Mouse (Mus musculus) testis, adult 2 months (tissue): ENCODE measurements around the gene Rufy3. TPM values are rescaled to one million over a fixed set of nuclear protein-coding genes. Genes with fewer than 3 reads are reported as not detected.

Experiments used
- H3K27ac ChIP-seq: fragments of 200-500 bp; 2 replicates; pipeline ENCODE4 v1.5.1; 2012; ENCODE audit warnings: low read depth, low read length; ENCODE audit not compliant: control insufficient read depth, insufficient read depth
- H3K27me3 ChIP-seq: fragments of 200-500 bp; 2 replicates; pipeline ENCODE4 v1.6.1; 2012; ENCODE audit warnings: mild to moderate bottlenecking, low read length, moderate library complexity; ENCODE audit not compliant: control insufficient read depth, insufficient read depth
- H3K36me3 ChIP-seq: fragments of 200-500 bp; 2 replicates; pipeline ENCODE4 v1.6.1; 2012; ENCODE audit warnings: mild to moderate bottlenecking, low read length; ENCODE audit not compliant: control insufficient read depth, insufficient read depth
- H3K4me1 ChIP-seq: fragments of 200-500 bp; 2 replicates; pipeline ENCODE4 v1.6.1; 2012; ENCODE audit warnings: low read length; ENCODE audit not compliant: control insufficient read depth, insufficient read depth
- H3K4me3 ChIP-seq: fragments of 200-500 bp; 2 replicates; pipeline ENCODE4 v1.5.1; 2012; ENCODE audit warnings: low read depth, mild to moderate bottlenecking, low read length, moderate library complexity, mixed read lengths; ENCODE audit not compliant: control insufficient read depth
- CTCF ChIP-seq: fragments of 200-500 bp; IDR thresholded peaks from 2 replicates; pipeline ENCODE4 v1.5.1; 2012; ENCODE audit warnings: low read depth, mild to moderate bottlenecking, inconsistent platforms, low read length, moderate library complexity; ENCODE audit not compliant: control insufficient read depth, insufficient read depth, insufficient replicate concordance
- POLR2A ChIP-seq: fragments of 200-500 bp; IDR thresholded peaks from 2 replicates; pipeline ENCODE4 v1.6.1; 2012; ENCODE audit warnings: low read depth, mild to moderate bottlenecking, inconsistent platforms, low read length, moderate library complexity; ENCODE audit not compliant: control insufficient read depth
- polyA plus RNA-seq: library from polyadenylated mRNA; depleted of rRNA; stranded (reverse); fragments of >200 nt; gene quantifications from 2 replicates; pipeline ENCODE4 v1.2.3, GENCODE M21; 2012

The Rufy3 gene
- polyA plus RNA-seq, 1 experiment: 15.8 TPM

- H3K27me3 ChIP-seq: no peaks in the 10 kb centered on the region
- H3K36me3 ChIP-seq: no peaks in the 10 kb centered on the region
- TF ChIP-seq POLR2A (no peak), CTCF (no peak)
- no peak overlapping the region for H3K4me3 ChIP-seq
- no peak overlapping the region for H3K27ac ChIP-seq
- no peaks in the 10 kb centered on the region for H3K4me1 ChIP-seq
Measured at GRCm38 (mm10) chr5:88545536-88545935, 19.3 kb upstream of the Rufy3 start.

- peaks cover 5% of the 10 kb centered on the region for H3K4me1 ChIP-seq
- no peaks in the 10 kb centered on the region for H3K36me3 ChIP-seq
- peak overlapping the region; percentile 93 for H3K27ac ChIP-seq
- peak overlapping the region; percentile 92 for H3K4me3 ChIP-seq
- H3K27me3 ChIP-seq: no peaks in the 10 kb centered on the region
- TF ChIP-seq POLR2A (no peak), CTCF (no peak)
Measured at GRCm38 (mm10) chr5:88553271-88554085, 11.4 kb upstream of the Rufy3 start.

GRCm38 (mm10) chr5:88554086-88554886 lies 10.6 kb upstream of the Rufy3 start, which contains the start of gene Utp3:
Utp3 (plus strand) TSS chr5:88554462.
- peak within 1 kb of the TSS; percentile 93 for H3K27ac ChIP-seq
- TF ChIP-seq CTCF: peak; percentile 62
- TF ChIP-seq POLR2A: peak; percentile 79
- H3K4me1 ChIP-seq: peaks cover 5% of the 10 kb centered on the region
- peak within 1 kb of the TSS; percentile 92 for H3K4me3 ChIP-seq
- no peaks in the 10 kb centered on the region for H3K36me3 ChIP-seq
- H3K27me3 ChIP-seq: no peaks in the 10 kb centered on the region

GRCm38 (mm10) chr5:88558991-88559390 lies 5.8 kb upstream of the Rufy3 start:
- Histone ChIP-seq H3K4me1 (peaks cover 7% of the 10 kb centered on the region), H3K27me3 (no peaks in the 10 kb centered on the region), H3K27ac (no peak overlapping the region), H3K4me3 (no peak overlapping the region), H3K36me3 (no peaks in the 10 kb centered on the region)
- TF ChIP-seq POLR2A: no peak
- no peak for TF ChIP-seq CTCF

GRCm38 (mm10) chr5:88561080-88561814 lies 3.6 kb upstream of the Rufy3 start:
- peaks cover 4% of the 10 kb centered on the region for H3K4me1 ChIP-seq
- TF ChIP-seq POLR2A (no peak), CTCF (no peak)
- no peak overlapping the region for H3K4me3 ChIP-seq
- no peaks in the 10 kb centered on the region for H3K36me3 ChIP-seq
- no peaks in the 10 kb centered on the region for H3K27me3 ChIP-seq
- H3K27ac ChIP-seq: no peak overlapping the region

- Histone ChIP-seq H3K4me3 (no peak overlapping the region; the same call in 1 of the 2 replicates), H3K27ac (no peak overlapping the region), H3K27me3 (no peaks in the 10 kb centered on the region), H3K36me3 (no peaks in the 10 kb centered on the region), H3K4me1 (peaks cover 4% of the 10 kb centered on the region)
- TF ChIP-seq POLR2A: no peak
- TF ChIP-seq CTCF: no peak
Measured at GRCm38 (mm10) chr5:88562863-88563780, 1.7 kb upstream of the Rufy3 start.
